Mouse (Mus musculus): Measurements from ENCODE around the gene Ube2e1. TPM values are rescaled to one million over a fixed set of nuclear protein-coding genes. Genes with fewer than 3 reads are reported as not detected.

Ube2e1 gene
- total and polyA plus RNA-seq, 3 experiments, result 55.9 to 77.1 (median 56.6) TPM

- Histone ChIP-seq H3K27me3 (ENCODE audit: insufficient read depth, low read length) (peaks cover 28% of the 10 kb centered on the region), H3K4me3 (ENCODE audit: low read depth, low read length) (no peak overlapping the region), H3K36me3 (replicated peaks) (no peaks in the 10 kb centered on the region), H3K9me3 (replicated peaks) (no peaks in the 10 kb centered on the region), H3K4me1 (ENCODE audit: insufficient read depth, low read depth, low read length) (no peaks in the 10 kb centered on the region)
- DNase-seq (ENCODE audit: low spot score) (no peak), ATAC-seq (ENCODE audit: extremely low read depth, insufficient number of reproducible peaks, low FRiP score, poor library complexity, severe bottlenecking) (no peak)
- TF ChIP-seq GATA2 (IDR thresholded peaks at IDR 0.05; ENCODE audit: borderline replicate concordance, low read depth, low read length) (no peak), TAL1 (conservative IDR thresholded peaks at IDR 0.05; ENCODE audit: low read depth, low read length) (no peak), POLR2AphosphoS5 (IDR thresholded peaks at IDR 0.05; ENCODE audit: insufficient replicate concordance, low read depth, low read length) (no peak), GATA1 (IDR thresholded peaks at IDR 0.05; ENCODE audit: borderline replicate concordance, low read length) (no peak), CTCF (IDR thresholded peaks at IDR 0.05; ENCODE audit: low read depth, low read length) (no peak)
These were observed 9.4 kb upstream of the Ube2e1 start for GRCm38 (mm10) chr14:18341088-18341487.

DNA sequence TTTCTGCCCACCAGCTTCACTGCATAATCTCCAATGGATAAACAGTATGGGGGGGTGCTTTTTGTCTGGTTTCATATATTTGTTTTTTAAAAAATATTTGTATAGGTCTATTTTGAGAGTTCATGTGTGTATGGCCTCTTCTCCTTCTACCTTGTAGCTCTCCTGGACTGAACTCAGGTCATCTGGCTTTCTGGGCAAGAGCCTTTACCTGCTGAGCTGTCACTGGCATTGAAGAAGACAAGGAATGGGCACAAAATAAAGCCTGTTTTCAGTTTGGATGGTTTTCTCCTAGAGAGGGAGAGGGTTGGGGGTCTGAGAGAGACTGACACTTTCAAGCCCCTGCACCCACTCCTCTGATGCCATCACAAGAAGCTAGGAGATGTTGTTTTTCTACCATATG, 4.4 kb upstream of the Ube2e1 start:
- peaks cover 10% of the 10 kb centered on the region; the same call in 1 of the 2 replicates for H3K27me3 ChIP-seq (ENCODE audit: insufficient read depth, low read length)
- no peaks in the 10 kb centered on the region for H3K4me1 ChIP-seq (ENCODE audit: insufficient read depth, low read depth, low read length)
- ATAC-seq (ENCODE audit: extremely low read depth, insufficient number of reproducible peaks, low FRiP score, poor library complexity, severe bottlenecking) (no peak), DNase-seq (ENCODE audit: low spot score) (no peak)
- H3K36me3 ChIP-seq (replicated peaks), result no peaks in the 10 kb centered on the region
- H3K4me3 ChIP-seq (ENCODE audit: low read depth, low read length), result no peak overlapping the region
- H3K9me3 ChIP-seq (replicated peaks), result no peaks in the 10 kb centered on the region
- TF ChIP-seq GATA2 (IDR thresholded peaks at IDR 0.05; ENCODE audit: borderline replicate concordance, low read depth, low read length) (no peak), TAL1 (conservative IDR thresholded peaks at IDR 0.05; ENCODE audit: low read depth, low read length) (no peak), GATA1 (IDR thresholded peaks at IDR 0.05; ENCODE audit: borderline replicate concordance, low read length) (no peak), CTCF (IDR thresholded peaks at IDR 0.05; ENCODE audit: low read depth, low read length) (no peak), POLR2AphosphoS5 (IDR thresholded peaks at IDR 0.05; ENCODE audit: insufficient replicate concordance, low read depth, low read length) (no peak)

DNA sequence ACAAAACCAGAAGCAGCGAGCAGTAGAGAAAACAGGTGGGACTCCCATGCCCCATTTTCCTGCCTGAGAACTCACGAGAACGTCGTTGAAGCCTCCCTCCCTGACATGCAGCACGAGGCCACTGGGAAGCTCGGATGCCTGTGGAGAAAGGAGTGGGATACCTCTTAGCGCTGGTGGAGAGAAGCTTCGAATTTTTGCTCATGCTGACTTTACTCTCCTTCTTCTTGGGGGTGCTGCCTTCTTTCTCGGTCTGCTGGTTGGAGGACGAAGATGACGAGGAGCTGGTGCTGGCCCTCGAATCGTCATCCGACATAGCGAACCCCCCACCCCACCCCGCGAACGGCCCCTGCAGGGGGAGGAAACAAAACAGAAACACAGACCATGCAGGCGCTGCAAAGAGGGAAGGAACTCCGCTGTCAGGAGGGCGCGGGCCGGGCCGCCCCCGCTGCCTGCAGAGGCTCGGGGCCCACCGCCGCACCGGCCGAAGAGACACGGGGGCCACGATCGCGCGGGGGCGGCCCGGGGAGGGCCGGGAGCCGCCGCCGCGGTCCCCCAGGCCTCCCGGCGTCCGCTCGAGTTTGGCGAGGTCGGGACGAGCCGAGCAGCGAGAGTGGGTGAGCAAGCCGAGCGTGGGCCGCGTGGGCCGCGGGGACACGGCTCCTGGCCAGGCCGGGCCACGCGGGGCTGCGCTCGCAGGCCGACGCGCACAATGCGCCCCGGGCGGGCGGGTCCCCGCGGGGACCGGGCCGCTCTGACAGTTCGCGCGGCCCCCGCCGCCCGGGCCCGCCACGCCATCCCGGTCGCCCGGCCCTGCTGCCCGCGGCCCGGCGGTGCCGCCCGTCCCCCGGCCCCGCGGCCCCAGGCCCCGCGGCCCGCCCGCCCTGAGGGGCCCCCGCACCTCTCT, 618 bp downstream of the Ube2e1 start:
- Histone ChIP-seq H3K9me3 (replicated peaks) (no peaks in the 10 kb centered on the region), H3K4me3 (ENCODE audit: low read depth, low read length) (peak overlapping the region; percentile 92), H3K36me3 (replicated peaks) (peaks cover 37% of the 10 kb centered on the region), H3K4me1 (ENCODE audit: insufficient read depth, low read depth, low read length) (peaks cover 21% of the 10 kb centered on the region), H3K27me3 (ENCODE audit: insufficient read depth, low read length) (no peaks in the 10 kb centered on the region)
- ATAC-seq (ENCODE audit: extremely low read depth, insufficient number of reproducible peaks, low FRiP score, poor library complexity, severe bottlenecking) (peak; percentile 29; the same call in 1 of the 2 replicates), DNase-seq (ENCODE audit: low spot score) (peak; percentile 48)
- TF ChIP-seq GATA2 (IDR thresholded peaks at IDR 0.05; ENCODE audit: borderline replicate concordance, low read depth, low read length), result no peak

GRCm38 (mm10) chr14:18326968-18327672, 4.5 kb downstream of the Ube2e1 start:
- ATAC-seq (ENCODE audit: extremely low read depth, insufficient number of reproducible peaks, low FRiP score, poor library complexity, severe bottlenecking) (no peak), DNase-seq (ENCODE audit: low spot score) (no peak)
- Histone ChIP-seq H3K9me3 (replicated peaks) (no peaks in the 10 kb centered on the region), H3K4me1 (ENCODE audit: insufficient read depth, low read depth, low read length) (peaks cover 21% of the 10 kb centered on the region), H3K27me3 (ENCODE audit: insufficient read depth, low read length) (no peaks in the 10 kb centered on the region), H3K4me3 (ENCODE audit: low read depth, low read length) (peak overlapping the region; percentile 67), H3K36me3 (replicated peaks) (peaks cover 58% of the 10 kb centered on the region)
- TF ChIP-seq POLR2AphosphoS5 (IDR thresholded peaks at IDR 0.05; ENCODE audit: insufficient replicate concordance, low read depth, low read length) (no peak), GATA2 (IDR thresholded peaks at IDR 0.05; ENCODE audit: borderline replicate concordance, low read depth, low read length) (no peak), CTCF (IDR thresholded peaks at IDR 0.05; ENCODE audit: low read depth, low read length) (no peak), TAL1 (conservative IDR thresholded peaks at IDR 0.05; ENCODE audit: low read depth, low read length) (no peak), GATA1 (IDR thresholded peaks at IDR 0.05; ENCODE audit: borderline replicate concordance, low read length) (no peak)

GRCm38 (mm10) chr14:18317457-18318411, 13.9 kb downstream of the Ube2e1 start:
- no peak for DNase-seq (ENCODE audit: low spot score)
- Histone ChIP-seq H3K4me3 (ENCODE audit: low read depth, low read length) (no peak overlapping the region), H3K9me3 (replicated peaks) (no peaks in the 10 kb centered on the region), H3K36me3 (replicated peaks) (peaks cover 75% of the 10 kb centered on the region), H3K4me1 (ENCODE audit: insufficient read depth, low read depth, low read length) (0 out of 2 replicates have a peak, but pooled peaks cover 2% of the 10 kb centered on the region), H3K27me3 (ENCODE audit: insufficient read depth, low read length) (no peaks in the 10 kb centered on the region)
- no peak for ATAC-seq (ENCODE audit: extremely low read depth, insufficient number of reproducible peaks, low FRiP score, poor library complexity, severe bottlenecking)
- TF ChIP-seq POLR2AphosphoS5 (IDR thresholded peaks at IDR 0.05; ENCODE audit: insufficient replicate concordance, low read depth, low read length) (no peak), TAL1 (conservative IDR thresholded peaks at IDR 0.05; ENCODE audit: low read depth, low read length) (no peak), GATA1 (IDR thresholded peaks at IDR 0.05; ENCODE audit: borderline replicate concordance, low read length) (no peak), CTCF (IDR thresholded peaks at IDR 0.05; ENCODE audit: low read depth, low read length) (no peak), GATA2 (IDR thresholded peaks at IDR 0.05; ENCODE audit: borderline replicate concordance, low read depth, low read length) (no peak)

Measured in G1E (cell line).